Mouse (Mus musculus) gastrocnemius, postnatal 25 days (tissue): ENCODE measurements at regions not wholly inside any gene's neighbourhood (a gene's known extent, or its start where the extent isn't known, plus 50 kb on each side); places are given as distances from the start of the nearest gene placed in this dataset.
"Not testable (repeated sequence)": the region's sequence is repeated elsewhere in the genome, so short reads cannot be mapped to it uniquely, and the experiment has no call there.

Experiments used
- DNase-seq: peaks from one replicate; pipeline ENCODE4 v3.0.0; 2022

DNA sequence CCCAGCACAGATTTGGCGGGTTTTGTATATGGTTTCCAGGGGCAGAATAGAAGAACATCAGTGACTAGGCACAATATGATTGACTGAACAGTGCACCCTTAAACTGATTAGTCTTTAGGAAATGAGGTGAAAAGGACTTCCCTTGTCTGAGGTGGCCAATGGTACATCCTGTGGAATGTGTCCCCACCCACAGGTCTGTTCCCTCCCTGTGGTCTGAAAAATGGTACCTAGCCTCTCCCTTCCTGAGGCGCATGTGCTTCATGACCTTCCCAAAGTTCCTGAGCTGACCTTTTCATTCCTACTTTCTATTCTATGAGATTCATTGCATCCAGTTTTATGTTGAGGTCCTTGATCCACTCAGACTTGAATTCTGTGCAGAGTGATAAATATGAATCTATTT lies 76.0 kb downstream of the Zfp97 start:
- not testable (repeated sequence) for DNase-seq

DNA sequence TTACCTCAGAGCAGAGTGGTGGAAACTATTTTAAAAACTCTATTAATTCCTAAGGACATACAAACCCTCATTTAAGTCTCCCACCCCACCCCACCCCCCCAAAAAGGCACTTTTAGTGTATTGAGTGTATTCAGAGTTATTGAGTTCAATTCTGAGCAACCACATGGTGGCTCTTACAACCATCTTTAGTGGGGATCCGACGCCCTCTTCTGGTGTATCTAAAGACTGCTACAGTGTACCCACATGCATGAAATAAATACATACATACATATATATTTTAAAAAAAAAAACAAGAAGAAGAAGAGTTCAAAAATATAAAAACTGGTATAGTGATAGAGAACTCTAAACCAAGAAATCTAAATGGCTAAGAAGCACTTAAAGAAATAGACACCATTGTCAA lies 107.9 kb downstream of the Zfp97 start:
- no peak for DNase-seq

DNA sequence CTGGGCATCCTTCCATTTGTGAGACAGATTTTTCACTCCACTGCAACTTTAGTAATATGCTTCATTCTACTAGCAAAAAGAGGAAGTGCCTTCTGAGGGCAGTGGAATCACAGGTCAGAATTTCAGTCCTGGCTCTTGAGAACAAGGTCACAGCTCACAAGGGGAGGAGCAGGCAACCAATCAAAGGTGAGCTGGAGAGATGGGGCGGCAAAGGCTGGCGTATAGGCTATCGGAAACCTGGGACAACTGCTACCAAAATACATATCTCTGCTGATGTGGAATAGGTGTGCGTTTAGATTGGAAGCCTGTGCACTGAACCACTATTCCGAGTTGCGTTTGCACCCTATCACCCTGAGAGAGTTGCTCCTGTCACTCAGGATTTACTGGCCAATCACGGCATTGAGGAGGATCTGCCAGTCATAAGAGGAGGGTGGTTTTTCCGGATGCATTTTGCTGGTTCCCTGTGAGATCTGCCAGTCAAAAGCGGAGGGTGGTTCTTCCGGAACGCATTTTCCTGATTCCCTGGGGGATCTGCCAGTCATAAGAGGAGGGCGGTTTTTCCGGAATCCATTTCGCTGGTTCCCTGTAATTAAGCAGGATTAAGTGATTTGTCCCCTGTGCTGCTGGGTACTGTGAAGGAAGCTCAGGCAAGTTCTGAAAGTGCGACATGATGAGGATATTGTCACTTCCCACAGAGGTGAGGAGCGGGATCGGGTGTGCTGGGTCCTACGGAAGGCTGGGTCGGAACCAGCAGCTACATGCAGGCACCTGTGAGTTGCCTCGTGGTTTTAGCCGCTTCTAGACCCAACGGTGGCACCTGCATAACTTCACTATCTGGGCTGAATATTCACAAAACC lies 113.3 kb downstream of the Zfp97 start:
- DNase-seq, result peak; percentile 91

DNA sequence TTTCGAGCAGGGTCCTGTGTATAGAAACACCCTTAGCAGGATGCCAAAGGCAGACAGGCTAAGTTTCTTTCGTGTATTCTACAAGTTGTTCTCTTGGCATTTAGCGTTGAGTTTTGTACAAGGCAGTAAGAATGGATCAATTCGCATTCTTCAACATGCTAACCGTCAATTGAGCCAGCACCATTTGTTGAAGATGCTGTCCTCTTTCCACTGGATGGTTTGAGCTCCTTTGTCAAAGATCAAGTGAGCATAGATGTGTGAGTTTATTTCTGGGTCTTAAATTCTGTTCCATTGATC lies 113.9 kb downstream of the Zfp97 start:
- not testable (repeated sequence) for DNase-seq
